Mouse (Mus musculus): ENCODE results near the gene St8sia6.

- TF ChIP-seq CTCF (IDR thresholded peaks at IDR 0.05; ENCODE audit: low read depth) (no peak), EP300 (IDR thresholded peaks at IDR 0.05; ENCODE audit: low read depth) (no peak)
Measured at GRCm38 (mm10) chr2:13791598-13791997, 2.3 kb downstream of the St8sia6 start.
